Mouse (Mus musculus) lung, postnatal 0 days (tissue): ENCODE results near the gene Bco2. TPM values are rescaled to one million over a fixed set of nuclear protein-coding genes. Genes with fewer than 3 reads are reported as not detected.

Experiments used
- ATAC-seq: fragments of 200-750 bp; cut with Nextera tagmentation; 2 replicates; pipeline ENCODE4 v1.8.0; 2017; ENCODE audit warnings: moderate library complexity
- DNase-seq: peaks from one replicate; pipeline ENCODE4 v3.0.0-alpha.2; 2016; ENCODE audit warnings: low spot score
- H3K27ac ChIP-seq: fragments of 300-500 bp; sonication (generic); 2 replicates; pipeline ENCODE4 v1.5.1; 2014; ENCODE audit warnings: antibody characterized with exemption, mild to moderate bottlenecking, low read length, mixed read lengths
- H3K27me3 ChIP-seq: fragments of 300-500 bp; sonication (generic); replicated peaks from 2 replicates; pipeline ENCODE4 v1.6.1; 2014; ENCODE audit warnings: low read length, mixed read lengths; ENCODE audit not compliant: insufficient read depth
- H3K36me3 ChIP-seq: fragments of 300-500 bp; sonication (generic); 2 replicates; pipeline ENCODE4 v1.6.1; 2014; ENCODE audit warnings: low read length, mixed read lengths; ENCODE audit not compliant: insufficient read depth
- H3K4me1 ChIP-seq: fragments of 300-500 bp; sonication (generic); 2 replicates; pipeline ENCODE4 v1.6.1; 2014; ENCODE audit warnings: antibody characterized with exemption, low read depth, low read length, mixed read lengths; ENCODE audit not compliant: insufficient read depth
- H3K4me2 ChIP-seq: fragments of 300-500 bp; sonication (generic); replicated peaks from 2 replicates; pipeline ENCODE4 v1.6.1; 2014; ENCODE audit warnings: low read depth, mild to moderate bottlenecking, low read length, moderate library complexity, mixed read lengths
- H3K4me3 ChIP-seq: fragments of 300-500 bp; sonication (generic); 2 replicates; pipeline ENCODE4 v1.5.1; 2014; ENCODE audit warnings: low read depth, low read length
- H3K9ac ChIP-seq: fragments of 300-500 bp; sonication (generic); replicated peaks from 2 replicates; pipeline ENCODE4 v1.6.1; 2014; ENCODE audit warnings: low read depth, mild to moderate bottlenecking
- H3K9me3 ChIP-seq: fragments of 300-500 bp; sonication (generic); 2 replicates; pipeline ENCODE4 v1.6.1; 2016; ENCODE audit warnings: low read length, mixed read lengths
- CTCF ChIP-seq: IDR thresholded peaks from 2 replicates; pipeline ENCODE4 v1.5.1; 2016; ENCODE audit warnings: antibody characterized with exemption, mild to moderate bottlenecking
- EP300 ChIP-seq: IDR thresholded peaks from 2 replicates; pipeline ENCODE4 v1.6.1; 2016; ENCODE audit warnings: antibody characterized with exemption, mild to moderate bottlenecking, control low read depth
- WGBS: fragments of 180-500 bp; shearing (Covaris S2); extraction: QIAGEN DNeasy Blood & Tissue Kit; methylation state at CpG from one replicate; pipeline ENCODE4 v1.1.7; 2014; 5-methylcytosine and 5-hydroxymethylcytosine counted together
- polyA plus RNA-seq: library from polyadenylated mRNA; unstranded; fragments of >200 nt; fragmentation: Nextera tagmentation; extraction: Ambion mirVana; gene quantifications from 2 replicates; pipeline ENCODE4 v1.2.1, GENCODE M21; 2015

Bco2 gene
- polyA plus RNA-seq, 1 experiment from 2014 or later = 0.19 TPM

DNA sequence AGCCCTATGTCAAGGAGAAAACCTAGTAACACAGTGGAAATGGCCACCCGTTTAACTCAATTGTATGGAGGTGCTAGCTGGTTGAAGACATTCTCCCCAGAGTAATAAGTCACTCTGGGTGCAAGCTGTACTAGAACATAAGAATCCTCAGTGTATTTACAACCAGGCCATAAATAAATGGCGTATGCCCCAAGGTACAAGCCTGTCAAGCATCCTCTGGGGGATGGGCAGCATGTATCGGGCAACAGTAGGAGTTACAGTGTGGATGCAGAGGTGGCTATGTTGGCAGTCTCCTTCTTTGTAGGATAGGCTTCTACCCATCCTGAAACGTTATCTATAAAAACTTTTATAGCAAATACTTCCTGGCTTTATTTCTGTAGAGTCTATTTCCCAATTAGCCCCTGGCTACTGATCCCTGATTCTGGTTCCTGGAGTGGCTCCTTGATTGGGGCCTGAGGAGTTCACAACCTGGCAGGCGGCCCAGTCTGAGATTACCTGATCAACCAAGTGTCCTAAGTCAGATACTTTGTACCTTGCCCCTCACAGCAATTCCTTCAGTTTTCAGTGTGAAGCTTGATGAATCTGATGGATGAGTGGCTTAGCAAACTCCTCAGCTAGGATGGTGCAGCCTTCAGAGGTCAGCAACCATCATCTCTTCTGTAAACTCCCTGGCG, 30.3 kb upstream of the Bco2 start:
- 74% methylated on average over 6 of the region's 6 CpGs for WGBS
- ATAC-seq = no peak
- no peak for DNase-seq

DNA sequence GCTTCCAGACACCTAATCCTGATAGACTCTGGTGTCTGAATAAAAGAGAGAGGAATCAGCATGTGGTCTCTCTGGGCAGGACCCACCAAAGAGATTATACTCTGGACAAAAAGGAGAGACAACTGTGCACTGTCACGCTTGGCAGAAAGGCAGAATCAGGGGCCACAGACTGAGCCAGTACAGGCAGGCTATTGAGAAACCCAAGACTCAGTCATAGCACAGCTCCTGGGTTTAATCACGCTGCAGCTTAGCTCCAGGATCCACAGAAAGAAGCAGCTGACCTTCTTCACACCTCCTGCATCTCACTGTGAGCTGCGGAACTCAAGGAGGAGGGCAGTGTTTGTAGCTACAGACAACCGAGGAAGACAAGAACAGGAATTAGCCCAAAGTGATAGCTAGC, 25.4 kb upstream of the Bco2 start:
- no peak for DNase-seq
- H3K9me3 ChIP-seq = no peaks in the 10 kb centered on the region
- no peak for ATAC-seq
- TF ChIP-seq CTCF = no peak
- no peak for TF ChIP-seq EP300
- no peak overlapping the region for H3K27ac ChIP-seq
- WGBS = 27% methylated on average over 4 of the region's 4 CpGs
- H3K4me1 ChIP-seq = no peaks in the 10 kb centered on the region
- H3K4me2 ChIP-seq = no peak overlapping the region
- H3K27me3 ChIP-seq = no peaks in the 10 kb centered on the region
- no peak overlapping the region for H3K9ac ChIP-seq
- no peak overlapping the region for H3K4me3 ChIP-seq
- no peaks in the 10 kb centered on the region for H3K36me3 ChIP-seq

More for the DNA sequence above, 30.3 kb upstream of the Bco2 start:
- no peaks in the 10 kb centered on the region for H3K9me3 ChIP-seq
- H3K9ac ChIP-seq = no peak overlapping the region
- H3K4me2 ChIP-seq = no peak overlapping the region
- no peaks in the 10 kb centered on the region for H3K27me3 ChIP-seq
- H3K4me1 ChIP-seq = no peaks in the 10 kb centered on the region
- no peak for TF ChIP-seq EP300
- TF ChIP-seq CTCF = no peak
- no peak overlapping the region for H3K4me3 ChIP-seq
- no peaks in the 10 kb centered on the region for H3K36me3 ChIP-seq
- no peak overlapping the region for H3K27ac ChIP-seq

- Histone ChIP-seq H3K4me2 (no peak overlapping the region), H3K9ac (no peak overlapping the region), H3K27ac (no peak overlapping the region), H3K4me1 (no peaks in the 10 kb centered on the region), H3K9me3 (no peaks in the 10 kb centered on the region), H3K36me3 (no peaks in the 10 kb centered on the region), H3K4me3 (no peak overlapping the region), H3K27me3 (no peaks in the 10 kb centered on the region)
- ATAC-seq (no peak), DNase-seq (no peak)
- TF ChIP-seq CTCF (no peak), EP300 (no peak)
- WGBS = 58% methylated on average over 10 of the region's 10 CpGs
Observed at GRCm38 (mm10) chr9:50569599-50570525, 14.9 kb upstream of the Bco2 start.

- H3K36me3 ChIP-seq = no peaks in the 10 kb centered on the region
- DNase-seq = no peak
- H3K27ac ChIP-seq = no peak overlapping the region
- 70% methylated on average over 2 of the region's 2 CpGs for WGBS
- no peak overlapping the region for H3K4me3 ChIP-seq
- no peaks in the 10 kb centered on the region for H3K4me1 ChIP-seq
- no peak for ATAC-seq
- H3K9me3 ChIP-seq = no peaks in the 10 kb centered on the region
- H3K4me2 ChIP-seq = no peak overlapping the region
- TF ChIP-seq CTCF (no peak), EP300 (no peak)
- no peaks in the 10 kb centered on the region for H3K27me3 ChIP-seq
- H3K9ac ChIP-seq = no peak overlapping the region
Observed at GRCm38 (mm10) chr9:50567881-50568280, 12.9 kb upstream of the Bco2 start.

GRCm38 (mm10) chr9:50567372-50567771, 12.4 kb upstream of the Bco2 start:
- H3K27me3 ChIP-seq = no peaks in the 10 kb centered on the region
- H3K9ac ChIP-seq = no peak overlapping the region
- H3K4me1 ChIP-seq = no peaks in the 10 kb centered on the region
- H3K4me3 ChIP-seq = no peak overlapping the region
- peak; percentile 18 for DNase-seq
- no peak overlapping the region for H3K27ac ChIP-seq
- TF ChIP-seq CTCF = no peak
- TF ChIP-seq EP300 = no peak
- no peaks in the 10 kb centered on the region for H3K9me3 ChIP-seq
- 84% methylated on average over 4 of the region's 4 CpGs for WGBS
- no peak overlapping the region for H3K4me2 ChIP-seq
- ATAC-seq = no peak
- no peaks in the 10 kb centered on the region for H3K36me3 ChIP-seq

DNA sequence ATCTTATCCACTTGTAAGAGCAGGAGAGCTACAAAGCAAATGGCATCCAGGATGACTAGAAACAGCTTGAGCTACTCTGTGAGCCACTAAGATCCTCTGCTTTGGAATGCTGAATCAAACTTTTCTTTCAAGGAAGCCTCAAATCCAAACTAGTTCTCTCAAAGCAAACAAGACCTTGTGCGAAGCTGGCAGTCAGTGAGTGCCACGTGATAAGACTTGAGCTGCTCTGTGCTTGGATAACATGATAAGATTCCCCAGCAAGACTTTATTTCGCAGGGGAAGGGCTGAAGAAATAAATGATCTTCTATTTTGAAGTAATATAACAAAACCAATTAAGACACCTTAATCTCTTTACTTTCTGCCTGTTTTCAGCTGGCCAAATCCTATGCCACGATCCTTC, 11.0 kb upstream of the Bco2 start:
- Histone ChIP-seq H3K9me3 (no peaks in the 10 kb centered on the region), H3K36me3 (no peaks in the 10 kb centered on the region), H3K4me2 (no peak overlapping the region), H3K27me3 (no peaks in the 10 kb centered on the region), H3K27ac (no peak overlapping the region), H3K9ac (no peak overlapping the region), H3K4me3 (no peak overlapping the region), H3K4me1 (no peaks in the 10 kb centered on the region)
- ATAC-seq (no peak), DNase-seq (no peak)
- WGBS = 28% methylated on average over 4 of the region's 4 CpGs
- TF ChIP-seq CTCF = no peak
- TF ChIP-seq EP300 = no peak
